Mouse (Mus musculus): ENCODE results near the gene Car11. TPM values are rescaled to one million over a fixed set of nuclear protein-coding genes. Genes with fewer than 3 reads are reported as not detected.

The Car11 gene
- total and polyA plus RNA-seq, 3 experiments: 0.16 to 3.5 (median 0.78) TPM

DNA sequence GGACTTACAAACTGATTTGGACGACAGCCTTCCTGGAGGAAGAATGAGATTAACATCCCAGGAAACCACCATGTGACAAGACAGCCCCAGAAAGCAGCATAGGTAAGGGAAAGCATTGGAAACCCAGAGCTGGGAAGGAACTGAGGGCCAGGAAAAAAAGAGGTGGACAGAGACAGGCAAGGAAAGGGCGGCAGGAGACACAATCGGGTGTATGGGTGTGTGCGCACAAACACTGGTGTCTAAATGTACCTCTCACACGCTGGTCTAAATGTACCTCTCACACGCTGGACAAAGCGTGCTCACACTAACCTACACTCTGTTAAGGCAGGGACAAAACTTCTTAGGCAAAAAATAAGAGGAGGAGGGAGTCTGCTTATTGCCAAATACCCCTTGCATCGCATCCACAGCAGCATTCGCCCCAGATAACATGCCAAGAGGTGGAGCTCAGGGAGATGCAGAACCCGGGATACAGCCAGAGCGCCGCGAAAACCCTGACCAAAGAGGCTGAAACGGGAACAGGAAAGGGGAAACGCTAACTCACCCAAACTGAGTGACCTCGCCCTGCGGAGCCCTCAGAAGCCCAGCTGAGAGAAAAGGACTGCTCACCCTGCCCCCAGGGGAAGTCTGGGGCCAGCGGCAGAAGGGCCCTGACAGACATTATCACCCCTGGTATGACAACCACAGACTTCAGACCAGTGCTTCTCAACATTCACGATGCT is 16.3 kb downstream of the Car11 start:
- Histone ChIP-seq H3K9me3 (replicated peaks) (no peaks in the 10 kb centered on the region), H3K27me3 (ENCODE audit: insufficient read depth, low read length) (no peaks in the 10 kb centered on the region), H3K4me3 (ENCODE audit: low read depth, low read length) (peak overlapping the region; percentile 77), H3K36me3 (replicated peaks) (peaks cover 76% of the 10 kb centered on the region), H3K4me1 (ENCODE audit: insufficient read depth, low read depth, low read length) (peaks cover 65% of the 10 kb centered on the region)
- no peak for DNase-seq (ENCODE audit: low spot score)
- TF ChIP-seq CTCF (IDR thresholded peaks at IDR 0.05; ENCODE audit: low read depth, low read length): no peak
- TF ChIP-seq GATA1 (IDR thresholded peaks at IDR 0.05; ENCODE audit: borderline replicate concordance, low read length): no peak
- no peak for TF ChIP-seq GATA2 (IDR thresholded peaks at IDR 0.05; ENCODE audit: borderline replicate concordance, low read depth, low read length)
- no peak for TF ChIP-seq TAL1 (conservative IDR thresholded peaks at IDR 0.05; ENCODE audit: low read depth, low read length)
- no peak for TF ChIP-seq POLR2AphosphoS5 (IDR thresholded peaks at IDR 0.05; ENCODE audit: insufficient replicate concordance, low read depth, low read length)
- ATAC-seq (ENCODE audit: extremely low read depth, insufficient number of reproducible peaks, low FRiP score, poor library complexity, severe bottlenecking): no peak

DNA sequence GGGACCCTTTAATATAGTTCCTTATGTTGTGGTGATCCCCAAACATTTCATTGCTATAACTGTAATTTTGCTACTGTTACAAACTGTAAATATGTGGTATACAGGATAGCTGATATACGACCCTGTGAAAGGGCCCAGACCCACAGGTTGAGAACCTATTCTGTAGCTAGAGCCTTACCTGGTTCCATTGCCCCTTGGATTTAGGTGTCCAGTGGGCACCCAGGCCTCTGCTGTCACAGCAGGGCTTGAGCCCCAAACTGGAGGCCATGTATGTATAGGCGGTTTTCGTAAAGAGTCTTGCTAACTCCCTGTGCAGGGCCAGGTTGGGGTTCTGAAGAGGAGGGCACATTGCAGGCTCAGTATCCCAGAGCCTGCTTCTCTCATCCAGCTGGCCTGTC is 16.8 kb downstream of the Car11 start:
- ATAC-seq (ENCODE audit: extremely low read depth, insufficient number of reproducible peaks, low FRiP score, poor library complexity, severe bottlenecking) (no peak), DNase-seq (ENCODE audit: low spot score) (no peak)
- Histone ChIP-seq H3K27me3 (ENCODE audit: insufficient read depth, low read length) (no peaks in the 10 kb centered on the region), H3K9me3 (replicated peaks) (no peaks in the 10 kb centered on the region), H3K4me3 (ENCODE audit: low read depth, low read length) (peak overlapping the region; percentile 77), H3K36me3 (replicated peaks) (peaks cover 76% of the 10 kb centered on the region), H3K4me1 (ENCODE audit: insufficient read depth, low read depth, low read length) (peaks cover 71% of the 10 kb centered on the region)
- no peak for TF ChIP-seq POLR2AphosphoS5 (IDR thresholded peaks at IDR 0.05; ENCODE audit: insufficient replicate concordance, low read depth, low read length)
- no peak for TF ChIP-seq TAL1 (conservative IDR thresholded peaks at IDR 0.05; ENCODE audit: low read depth, low read length)
- TF ChIP-seq GATA1 (IDR thresholded peaks at IDR 0.05; ENCODE audit: borderline replicate concordance, low read length): no peak
- TF ChIP-seq GATA2 (IDR thresholded peaks at IDR 0.05; ENCODE audit: borderline replicate concordance, low read depth, low read length): no peak
- no peak for TF ChIP-seq CTCF (IDR thresholded peaks at IDR 0.05; ENCODE audit: low read depth, low read length)

DNA sequence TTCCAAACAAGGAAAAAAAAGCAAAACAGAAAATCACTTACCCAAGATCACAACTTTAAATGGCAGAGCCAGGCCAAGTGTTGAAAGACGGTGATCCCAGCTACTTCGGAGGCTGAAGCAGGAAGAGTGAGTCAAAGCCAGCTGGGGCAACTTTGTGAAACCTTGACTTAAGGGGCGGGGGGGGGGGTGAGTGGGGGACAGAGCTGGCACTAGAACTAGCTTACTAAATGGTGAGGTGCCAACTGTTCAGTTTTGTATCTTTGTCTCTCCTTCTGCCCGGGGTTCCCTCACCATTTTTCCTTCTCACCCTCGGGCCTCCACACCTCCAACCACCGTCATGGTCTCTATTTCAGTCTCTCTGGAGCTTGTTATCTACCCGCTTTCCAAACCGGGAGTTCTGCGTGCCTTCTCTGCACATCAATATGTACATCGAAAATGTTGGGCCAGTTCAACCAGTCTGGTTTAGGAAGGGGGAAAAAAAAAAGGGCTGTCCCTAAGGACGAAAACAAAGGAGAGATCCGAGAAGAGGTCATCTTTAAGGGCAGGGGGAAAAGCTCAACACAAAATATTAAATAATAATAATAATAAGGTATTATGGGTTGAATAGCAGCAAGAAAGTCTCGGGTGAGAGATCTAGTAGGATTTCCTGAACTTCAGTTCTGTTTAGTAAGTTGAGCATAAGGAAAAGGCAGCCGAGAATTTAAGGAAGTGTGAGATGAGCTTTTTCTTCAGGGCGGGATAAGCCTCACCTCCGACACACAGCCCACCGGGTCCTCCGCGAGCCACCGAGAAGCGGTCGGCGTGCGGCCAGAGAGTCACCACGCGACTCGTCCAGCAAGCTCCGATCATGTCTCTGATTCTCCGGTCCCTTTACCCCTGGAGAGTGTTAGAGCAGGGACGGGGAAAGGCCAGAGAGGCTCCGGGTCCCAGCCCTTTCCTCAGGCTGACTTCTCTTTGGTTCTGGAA is 17.6 kb downstream of the Car11 start:
- H3K27me3 ChIP-seq (ENCODE audit: insufficient read depth, low read length): no peaks in the 10 kb centered on the region
- ATAC-seq (ENCODE audit: extremely low read depth, insufficient number of reproducible peaks, low FRiP score, poor library complexity, severe bottlenecking) (no peak), DNase-seq (ENCODE audit: low spot score) (no peak)
- TF ChIP-seq TAL1 (conservative IDR thresholded peaks at IDR 0.05; ENCODE audit: low read depth, low read length) (no peak), GATA1 (IDR thresholded peaks at IDR 0.05; ENCODE audit: borderline replicate concordance, low read length) (no peak), CTCF (IDR thresholded peaks at IDR 0.05; ENCODE audit: low read depth, low read length) (no peak)
- peak overlapping the region; percentile 77 for H3K4me3 ChIP-seq (ENCODE audit: low read depth, low read length)
- peaks cover 76% of the 10 kb centered on the region for H3K36me3 ChIP-seq (replicated peaks)
- H3K4me1 ChIP-seq (ENCODE audit: insufficient read depth, low read depth, low read length): peaks cover 74% of the 10 kb centered on the region
- H3K9me3 ChIP-seq (replicated peaks): no peaks in the 10 kb centered on the region

DNA sequence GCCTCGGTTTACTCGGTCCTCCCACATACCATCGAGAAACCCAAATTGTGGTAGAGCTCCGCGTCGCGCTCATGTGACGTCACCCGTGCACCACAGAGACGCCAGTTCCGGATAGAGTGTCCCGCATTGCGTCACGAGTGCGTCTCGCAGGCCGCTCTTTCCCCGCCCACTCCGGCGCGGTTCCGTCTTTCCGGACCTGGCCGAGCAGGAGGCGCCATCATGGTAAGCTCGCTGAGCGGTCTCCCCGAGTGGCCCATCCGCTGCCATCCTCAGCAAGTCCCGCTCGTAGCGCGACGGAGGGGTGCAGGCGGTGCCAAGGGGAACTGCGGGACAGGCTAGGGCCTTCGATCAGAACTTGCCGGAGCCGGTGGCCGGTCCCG is 18.3 kb downstream of the Car11 start, which contains the start of gene Sphk2:
Gene Sphk2 (minus strand): TSS at position 85 of the 380 bp plus-strand sequence.
- Histone ChIP-seq H3K4me3 (ENCODE audit: low read depth, low read length) (peak within 1 kb of the TSS; percentile 77), H3K36me3 (replicated peaks) (peaks cover 76% of the 10 kb centered on the region), H3K4me1 (ENCODE audit: insufficient read depth, low read depth, low read length) (peaks cover 77% of the 10 kb centered on the region), H3K27me3 (ENCODE audit: insufficient read depth, low read length) (no peaks in the 10 kb centered on the region), H3K9me3 (replicated peaks) (no peaks in the 10 kb centered on the region)
- peak; percentile 74 for DNase-seq (ENCODE audit: low spot score)
- TF ChIP-seq CTCF (IDR thresholded peaks at IDR 0.05; ENCODE audit: low read depth, low read length): no peak
- TF ChIP-seq POLR2AphosphoS5 (IDR thresholded peaks at IDR 0.05; ENCODE audit: insufficient replicate concordance, low read depth, low read length): peak; percentile 77
- TF ChIP-seq TAL1 (conservative IDR thresholded peaks at IDR 0.05; ENCODE audit: low read depth, low read length): no peak
- ATAC-seq (ENCODE audit: extremely low read depth, insufficient number of reproducible peaks, low FRiP score, poor library complexity, severe bottlenecking): peak; percentile 62

DNA sequence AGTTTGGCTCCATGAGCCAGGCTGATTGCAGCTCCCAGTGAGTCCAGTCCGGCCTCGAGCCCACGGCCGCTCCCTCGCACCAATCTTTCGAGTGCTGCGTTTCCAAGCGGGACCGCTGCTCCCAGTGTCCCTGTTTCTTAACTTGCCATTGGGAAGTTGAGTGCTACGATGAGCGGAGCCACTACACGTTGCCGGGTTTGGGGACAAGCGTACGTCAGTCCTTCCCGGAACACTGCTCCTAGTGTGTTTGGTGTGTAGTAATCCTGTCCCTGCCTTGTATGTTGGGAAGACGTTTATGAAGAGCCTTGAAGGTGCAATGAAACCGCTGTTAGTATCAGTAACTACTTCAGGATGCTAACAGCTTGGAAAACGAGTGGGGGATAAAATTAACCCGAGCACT is 18.7 kb downstream of the Car11 start:
- ATAC-seq (ENCODE audit: extremely low read depth, insufficient number of reproducible peaks, low FRiP score, poor library complexity, severe bottlenecking): no peak
- H3K9me3 ChIP-seq (replicated peaks): no peaks in the 10 kb centered on the region
- TF ChIP-seq CTCF (IDR thresholded peaks at IDR 0.05; ENCODE audit: low read depth, low read length) (no peak), GATA2 (IDR thresholded peaks at IDR 0.05; ENCODE audit: borderline replicate concordance, low read depth, low read length) (no peak), TAL1 (conservative IDR thresholded peaks at IDR 0.05; ENCODE audit: low read depth, low read length) (no peak), GATA1 (IDR thresholded peaks at IDR 0.05; ENCODE audit: borderline replicate concordance, low read length) (no peak), POLR2AphosphoS5 (IDR thresholded peaks at IDR 0.05; ENCODE audit: insufficient replicate concordance, low read depth, low read length) (no peak)
- no peak for DNase-seq (ENCODE audit: low spot score)
- peak overlapping the region; percentile 77 for H3K4me3 ChIP-seq (ENCODE audit: low read depth, low read length)
- H3K27me3 ChIP-seq (ENCODE audit: insufficient read depth, low read length): no peaks in the 10 kb centered on the region
- peaks cover 77% of the 10 kb centered on the region for H3K4me1 ChIP-seq (ENCODE audit: insufficient read depth, low read depth, low read length)
- peaks cover 76% of the 10 kb centered on the region for H3K36me3 ChIP-seq (replicated peaks)

DNA sequence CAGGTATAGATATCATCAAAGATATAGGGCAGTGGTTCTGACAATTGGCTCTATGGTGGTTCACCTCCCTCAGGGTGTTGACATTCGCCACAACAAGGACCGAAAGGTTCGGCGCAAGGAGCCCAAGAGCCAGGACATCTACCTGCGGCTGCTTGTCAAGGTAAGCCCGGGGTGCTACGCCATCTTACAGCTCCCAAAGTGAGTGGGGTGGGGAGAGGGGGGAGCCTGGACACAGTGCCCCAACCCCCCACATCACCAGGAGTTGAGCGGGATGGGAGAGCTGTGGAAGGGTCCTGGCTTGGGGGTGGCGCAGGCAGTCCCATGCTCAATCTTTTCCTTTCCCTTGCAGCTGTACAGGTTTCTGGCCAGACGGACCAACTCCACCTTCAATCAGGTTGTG is 19.5 kb downstream of the Car11 start:
- Histone ChIP-seq H3K27me3 (ENCODE audit: insufficient read depth, low read length) (no peaks in the 10 kb centered on the region), H3K36me3 (replicated peaks) (peaks cover 76% of the 10 kb centered on the region), H3K4me3 (ENCODE audit: low read depth, low read length) (peak overlapping the region; percentile 77), H3K4me1 (ENCODE audit: insufficient read depth, low read depth, low read length) (peaks cover 76% of the 10 kb centered on the region), H3K9me3 (replicated peaks) (no peaks in the 10 kb centered on the region)
- ATAC-seq (ENCODE audit: extremely low read depth, insufficient number of reproducible peaks, low FRiP score, poor library complexity, severe bottlenecking): no peak
- DNase-seq (ENCODE audit: low spot score): no peak
- TF ChIP-seq GATA1 (IDR thresholded peaks at IDR 0.05; ENCODE audit: borderline replicate concordance, low read length) (no peak), TAL1 (conservative IDR thresholded peaks at IDR 0.05; ENCODE audit: low read depth, low read length) (no peak), CTCF (IDR thresholded peaks at IDR 0.05; ENCODE audit: low read depth, low read length) (no peak), GATA2 (IDR thresholded peaks at IDR 0.05; ENCODE audit: borderline replicate concordance, low read depth, low read length) (no peak), POLR2AphosphoS5 (IDR thresholded peaks at IDR 0.05; ENCODE audit: insufficient replicate concordance, low read depth, low read length) (0 out of 2 replicates have a peak, but pooled peaks have one; percentile 39)
